Mouse (Mus musculus) megakaryocyte, embryonic 14.5 days (primary cell): ENCODE measurements at regions not wholly inside any gene's neighbourhood (a gene's known extent, or its start where the extent isn't known, plus 50 kb on each side); places are given as distances from the start of the nearest gene placed in this dataset.

ENCODE experiments used
- H3K27me3 ChIP-seq: replicated peaks from 2 replicates; pipeline ENCODE3; 2012; ENCODE audit warnings: inconsistent platforms
- H3K36me3 ChIP-seq: replicated peaks from 2 replicates; pipeline ENCODE3; 2012; ENCODE audit warnings: low read length, inconsistent platforms, mixed read lengths
- H3K4me1 ChIP-seq: 2 replicates; pipeline ENCODE4 v1.6.1; 2012; ENCODE audit warnings: inconsistent platforms
- H3K4me3 ChIP-seq: replicated peaks from 2 replicates; pipeline ENCODE3; 2012; ENCODE audit warnings: moderate library complexity, mild to moderate bottlenecking, inconsistent platforms
- H3K9me3 ChIP-seq: 2 replicates; pipeline ENCODE4 v1.6.1; 2012; ENCODE audit warnings: inconsistent platforms
- FLI1 ChIP-seq: IDR thresholded peaks from 2 replicates; pipeline ENCODE4 v1.6.1; 2012; ENCODE audit warnings: low read length, inconsistent platforms, mixed read lengths
- GATA1 ChIP-seq: IDR thresholded peaks from 3 replicates; pipeline ENCODE4 v1.6.1; 2012; ENCODE audit warnings: mixed read lengths, low read length, inconsistent platforms, borderline replicate concordance

DNA sequence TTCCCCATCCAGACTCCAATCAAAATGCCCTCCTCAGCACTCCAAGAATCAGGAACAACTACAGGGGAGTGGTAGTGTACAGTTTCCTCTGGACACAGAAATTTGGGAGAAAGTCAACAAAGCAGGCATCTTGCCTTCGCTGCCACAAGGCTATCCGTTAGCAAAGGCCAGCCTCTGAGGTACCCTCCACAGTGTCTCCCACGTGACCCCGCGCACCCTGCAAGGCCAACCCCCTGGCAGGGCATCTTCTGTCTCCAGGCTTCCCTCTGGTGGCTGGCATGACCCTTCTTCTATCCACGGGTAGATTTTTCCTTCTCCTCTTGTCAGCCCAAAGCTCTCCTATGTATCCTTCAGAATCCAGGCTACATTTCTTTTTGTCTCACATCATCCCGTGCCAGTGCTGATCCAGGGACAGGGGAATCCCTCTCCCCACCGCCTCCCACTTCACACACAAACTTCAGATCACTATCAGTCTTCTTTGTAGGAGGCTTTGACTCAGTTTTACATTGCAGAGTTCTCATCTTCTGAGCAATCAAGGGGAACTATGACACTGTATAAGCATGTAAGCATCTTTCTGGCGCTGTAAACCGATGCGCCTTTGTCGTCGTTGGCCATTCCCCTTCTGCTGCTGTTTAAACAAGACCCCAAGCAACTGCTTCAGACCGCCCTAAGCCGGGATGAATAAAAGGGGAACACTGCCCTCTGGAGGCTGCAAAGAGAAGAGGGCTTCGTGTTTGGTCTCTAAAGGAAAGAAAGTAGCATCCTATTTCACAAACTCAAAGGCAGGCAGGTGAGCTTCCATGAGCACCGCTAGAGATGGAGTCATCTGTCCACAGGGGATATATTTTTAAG, 226.8 kb upstream of the Stac start:
- Histone ChIP-seq H3K9me3 (0 out of 2 replicates have a peak, but pooled peaks cover 4% of the 10 kb centered on the region), H3K36me3 (no peaks in the 10 kb centered on the region), H3K4me3 (no peak overlapping the region), H3K4me1 (peaks cover 5% of the 10 kb centered on the region; the same call in 1 of the 2 replicates), H3K27me3 (peaks cover 8% of the 10 kb centered on the region)
- no peak for TF ChIP-seq FLI1
- no peak for TF ChIP-seq GATA1

DNA sequence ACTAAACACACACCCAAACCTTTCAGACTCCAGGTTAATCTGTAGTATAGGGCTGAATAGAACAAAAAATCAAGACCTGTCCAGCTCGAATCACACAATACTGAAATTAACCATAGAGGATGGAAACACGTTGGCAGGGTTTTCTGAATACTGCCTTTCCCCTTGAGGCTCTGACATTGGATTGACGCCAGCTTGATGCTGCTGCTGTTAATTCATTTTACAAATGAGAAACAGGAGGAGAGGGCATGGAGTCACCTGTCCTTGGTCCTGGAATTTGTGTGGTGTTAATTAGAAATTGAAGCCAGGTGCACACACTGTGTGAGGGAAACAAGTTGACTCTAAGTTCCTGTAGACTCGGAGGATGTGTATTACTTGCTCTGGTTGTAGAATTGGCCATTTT, 218.7 kb upstream of the Stac start:
- Histone ChIP-seq H3K9me3 (no peaks in the 10 kb centered on the region; the same call in 1 of the 2 replicates), H3K4me1 (no peaks in the 10 kb centered on the region), H3K4me3 (no peak overlapping the region), H3K27me3 (no peaks in the 10 kb centered on the region), H3K36me3 (no peaks in the 10 kb centered on the region)
- no peak for TF ChIP-seq GATA1
- no peak for TF ChIP-seq FLI1

DNA sequence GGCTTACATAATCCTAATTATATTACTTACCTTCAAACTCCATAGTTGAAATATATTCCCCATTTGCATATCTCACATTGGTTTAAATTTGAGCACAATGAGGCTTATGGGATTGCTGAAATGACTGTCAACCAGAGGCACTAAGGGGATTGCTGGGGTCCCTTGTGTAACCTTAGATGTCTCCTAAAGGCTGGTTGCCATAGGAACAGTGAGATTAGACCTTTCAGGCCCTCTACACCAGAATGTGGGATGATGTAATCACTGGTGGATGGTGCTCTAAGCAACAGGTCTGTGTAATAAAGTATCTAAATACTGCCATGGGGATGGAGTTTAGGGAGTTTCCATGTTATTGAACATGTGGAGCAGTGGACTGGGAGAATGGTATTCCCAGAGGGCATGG, 210.0 kb upstream of the Stac start:
- no peaks in the 10 kb centered on the region for H3K4me1 ChIP-seq
- peaks cover 6% of the 10 kb centered on the region; the same call in 1 of the 2 replicates for H3K9me3 ChIP-seq
- no peaks in the 10 kb centered on the region for H3K36me3 ChIP-seq
- H3K4me3 ChIP-seq: no peak overlapping the region
- TF ChIP-seq FLI1 (no peak), GATA1 (no peak)
- H3K27me3 ChIP-seq: no peaks in the 10 kb centered on the region

DNA sequence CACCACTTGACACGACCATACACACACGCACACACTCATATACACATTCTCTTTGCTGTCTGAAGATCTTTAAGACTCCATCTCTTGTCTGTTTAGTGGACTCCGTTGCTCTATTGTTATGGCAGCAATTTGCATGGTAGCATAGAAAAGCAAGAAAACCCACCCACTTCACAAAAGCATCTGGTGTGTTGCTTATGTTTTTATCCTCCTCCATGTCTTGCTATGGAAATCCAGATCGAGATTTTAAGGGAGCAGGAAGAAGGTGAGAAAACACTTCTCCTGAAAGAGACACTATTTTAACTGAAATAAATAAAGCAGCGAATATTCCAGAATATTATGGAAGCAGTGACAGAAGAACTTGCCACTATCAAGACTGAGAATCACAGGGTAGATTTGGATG, 207.5 kb upstream of the Stac start:
- TF ChIP-seq GATA1 (no peak), FLI1 (no peak)
- H3K4me3 ChIP-seq: no peak overlapping the region

DNA sequence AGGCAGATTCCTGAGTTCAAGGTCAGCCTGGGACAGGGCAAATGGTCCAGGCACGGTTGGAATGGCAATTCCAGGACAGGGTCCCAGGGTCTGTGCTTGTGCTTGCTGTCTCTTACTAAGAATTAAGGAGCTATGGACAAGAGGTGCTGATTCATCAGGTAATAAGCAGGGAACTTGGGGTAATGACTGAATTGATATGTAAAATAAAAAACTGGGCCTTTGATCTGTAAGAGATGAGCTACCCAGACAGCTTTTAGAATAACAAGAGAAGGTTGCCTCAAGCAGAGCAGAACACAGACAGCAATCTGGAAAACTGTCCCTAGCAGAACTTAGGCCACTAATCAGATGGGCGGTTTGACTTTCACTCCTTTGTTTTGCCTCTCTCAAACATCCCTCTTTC, 189.6 kb upstream of the Stac start:
- Histone ChIP-seq H3K36me3 (no peaks in the 10 kb centered on the region), H3K4me3 (no peak overlapping the region), H3K27me3 (no peaks in the 10 kb centered on the region), H3K4me1 (no peaks in the 10 kb centered on the region), H3K9me3 (0 out of 2 replicates have a peak, but pooled peaks cover 2% of the 10 kb centered on the region)
- TF ChIP-seq GATA1 (no peak), FLI1 (no peak)

More for the DNA sequence above, 207.5 kb upstream of the Stac start:
- H3K4me1 ChIP-seq: no peaks in the 10 kb centered on the region
- H3K27me3 ChIP-seq: no peaks in the 10 kb centered on the region
- H3K36me3 ChIP-seq: no peaks in the 10 kb centered on the region
- H3K9me3 ChIP-seq: peaks cover 9% of the 10 kb centered on the region; the same call in 1 of the 2 replicates

DNA sequence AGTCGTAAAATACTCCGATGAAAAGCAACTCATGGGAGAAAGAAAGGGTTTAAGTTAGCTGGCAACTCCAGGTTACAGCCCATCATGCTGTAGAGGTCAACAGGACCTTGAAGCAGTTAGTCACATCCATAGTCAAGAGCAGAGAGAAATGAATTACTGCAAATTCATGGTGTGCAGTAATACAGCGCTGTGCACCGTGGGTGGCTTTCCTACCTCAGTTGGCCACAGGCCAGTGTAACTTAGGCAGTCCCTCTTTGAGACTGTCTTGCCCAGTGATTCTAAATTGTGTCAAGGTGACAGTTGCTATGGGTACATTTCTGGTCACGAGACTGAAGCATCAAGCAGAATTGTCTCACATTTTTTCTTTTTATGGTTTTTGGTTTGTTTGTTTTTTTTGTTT, 186.7 kb upstream of the Stac start:
- Histone ChIP-seq H3K9me3 (0 out of 2 replicates have a peak, but pooled peaks cover 2% of the 10 kb centered on the region), H3K4me3 (no peak overlapping the region), H3K4me1 (no peaks in the 10 kb centered on the region), H3K27me3 (no peaks in the 10 kb centered on the region), H3K36me3 (no peaks in the 10 kb centered on the region)
- TF ChIP-seq FLI1 (no peak), GATA1 (no peak)

DNA sequence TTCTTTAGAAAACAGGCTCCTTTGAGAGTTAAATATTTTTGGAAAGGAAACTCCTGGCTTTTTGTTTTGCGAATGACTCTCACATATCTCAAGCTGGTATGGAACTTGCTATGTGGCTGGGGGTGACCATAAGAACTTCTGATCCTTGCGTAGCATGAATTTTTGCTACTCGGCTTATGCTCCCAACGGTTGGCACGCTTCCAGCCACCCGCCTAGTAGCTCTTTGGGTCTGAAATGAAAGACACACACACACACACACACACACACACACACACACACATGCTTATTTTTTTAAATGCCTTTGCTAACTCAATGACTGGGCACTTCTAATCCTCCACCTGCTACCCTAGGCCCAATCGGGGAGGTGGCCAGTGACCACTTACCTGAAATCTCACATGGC, 180.3 kb upstream of the Stac start:
- Histone ChIP-seq H3K4me3 (no peak overlapping the region), H3K9me3 (peaks cover 2% of the 10 kb centered on the region; the same call in 1 of the 2 replicates), H3K4me1 (no peaks in the 10 kb centered on the region), H3K36me3 (no peaks in the 10 kb centered on the region), H3K27me3 (no peaks in the 10 kb centered on the region)
- TF ChIP-seq FLI1 (no peak), GATA1 (no peak)

DNA sequence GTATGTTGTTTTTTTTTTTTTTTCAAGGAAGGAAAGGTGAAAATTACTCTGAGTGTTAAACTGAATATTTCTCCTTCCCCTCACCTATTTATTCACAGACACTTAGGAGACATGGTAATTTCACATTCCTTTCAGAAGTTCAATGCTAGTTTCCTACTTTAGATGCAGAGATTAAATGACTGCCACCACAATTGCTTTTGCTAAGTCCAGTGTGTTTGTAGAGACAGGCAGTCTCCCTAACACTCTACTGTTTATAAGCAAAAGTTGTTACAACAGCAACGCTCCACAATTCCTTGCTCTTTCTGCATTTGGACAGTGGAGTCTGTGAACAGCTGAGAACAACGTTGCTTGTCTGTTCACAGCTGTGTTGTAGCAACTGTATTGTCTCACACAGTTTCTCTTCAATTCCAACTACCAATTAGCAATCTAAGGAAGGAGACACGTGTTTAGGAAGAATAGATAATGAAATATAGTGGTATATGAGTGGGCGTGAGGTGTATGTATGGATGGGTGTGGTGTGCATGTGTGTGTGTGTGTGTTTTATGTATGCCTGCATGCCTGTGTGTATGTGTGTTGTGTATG, 179.7 kb upstream of the Stac start:
- Histone ChIP-seq H3K36me3 (no peaks in the 10 kb centered on the region), H3K4me1 (no peaks in the 10 kb centered on the region), H3K27me3 (no peaks in the 10 kb centered on the region), H3K9me3 (peaks cover 2% of the 10 kb centered on the region; the same call in 1 of the 2 replicates), H3K4me3 (peak overlapping the region; percentile 20)
- TF ChIP-seq FLI1 (no peak), GATA1 (no peak)

DNA sequence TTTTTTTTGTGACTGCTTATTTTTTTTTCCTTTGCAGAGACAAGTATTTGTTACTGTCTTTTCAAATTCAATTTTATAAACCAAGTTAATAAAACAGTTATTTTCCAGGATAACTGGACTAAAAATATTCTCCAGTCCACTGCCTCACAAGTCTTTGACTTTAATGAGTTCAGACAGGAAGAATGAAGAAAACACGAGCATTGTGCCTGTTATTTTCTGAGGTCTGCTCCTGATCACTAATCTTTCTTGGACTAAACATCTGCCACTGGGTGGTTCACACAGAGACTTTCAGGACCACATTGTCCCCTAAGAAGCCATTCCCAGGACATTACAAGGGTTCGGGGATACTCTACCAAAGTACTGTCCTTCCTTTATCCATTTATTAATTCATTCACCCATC, 167.9 kb upstream of the Stac start:
- no peak for TF ChIP-seq GATA1
- TF ChIP-seq FLI1: no peak
- H3K4me1 ChIP-seq: no peaks in the 10 kb centered on the region
- peaks cover 5% of the 10 kb centered on the region; the same call in 1 of the 2 replicates for H3K9me3 ChIP-seq
- no peaks in the 10 kb centered on the region for H3K27me3 ChIP-seq
- H3K4me3 ChIP-seq: no peak overlapping the region
- no peaks in the 10 kb centered on the region for H3K36me3 ChIP-seq

DNA sequence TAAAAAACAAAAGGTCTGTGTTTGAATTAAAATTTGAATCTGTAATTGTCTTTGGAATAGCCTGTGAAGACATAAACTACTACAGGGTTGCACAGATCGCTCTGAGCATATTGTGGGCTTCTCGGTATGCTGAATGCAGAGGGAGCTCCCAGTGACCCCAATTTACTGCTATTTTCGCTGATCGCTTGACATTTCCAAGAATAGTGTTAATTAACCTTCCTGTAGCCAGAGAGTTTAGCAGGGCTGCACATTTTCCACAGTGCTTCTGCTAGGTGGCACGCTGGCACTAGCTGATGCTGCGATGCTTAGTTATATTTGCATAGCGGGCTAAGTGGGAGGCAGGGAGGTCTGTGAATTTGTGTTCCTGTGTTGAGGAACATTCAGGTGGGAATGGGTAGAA, 164.8 kb upstream of the Stac start:
- no peaks in the 10 kb centered on the region for H3K36me3 ChIP-seq
- H3K4me1 ChIP-seq: no peaks in the 10 kb centered on the region
- H3K4me3 ChIP-seq: no peak overlapping the region
- peaks cover 3% of the 10 kb centered on the region; the same call in 1 of the 2 replicates for H3K9me3 ChIP-seq
- TF ChIP-seq FLI1 (no peak), GATA1 (no peak)
- no peaks in the 10 kb centered on the region for H3K27me3 ChIP-seq
